Mouse (Mus musculus): ENCODE results near the gene Tnfrsf17.

GRCm38 (mm10) chr16:11276888-11277287 is 36.7 kb upstream of the Tnfrsf17 start:
- TF ChIP-seq CTCF (IDR thresholded peaks at IDR 0.05; ENCODE audit: extremely low read depth, insufficient read depth, insufficient read length, insufficient replicate concordance): no peak
- no peak for TF ChIP-seq POLR2A (IDR thresholded peaks at IDR 0.05; ENCODE audit: low read depth, low read length)

Data from spleen, adult 2 months (tissue).